Mouse (Mus musculus) liver, postnatal 0 days (tissue): ENCODE results near the gene Olfr809.

Source experiments
- CTCF ChIP-seq: sonication (generic); IDR thresholded peaks from 2 replicates; pipeline ENCODE4 v1.5.1; 2016; ENCODE audit warnings: antibody characterized with exemption, low read depth
- EP300 ChIP-seq: IDR thresholded peaks from 2 replicates; pipeline ENCODE4 v1.6.1; 2016; ENCODE audit warnings: antibody characterized with exemption, low read depth, mild to moderate bottlenecking

GRCm38 (mm10) chr10:129794817-129795216 is 20.4 kb downstream of the Olfr809 start, which contains the start of gene Olfr810:
- TF ChIP-seq CTCF (no peak), EP300 (no peak)
